Mouse (Mus musculus) testis, adult 2 months (tissue): ENCODE measurements around the gene Bicdl2.

ENCODE experiments used
- CTCF ChIP-seq: fragments of 200-500 bp; IDR thresholded peaks from 2 replicates; pipeline ENCODE4 v1.5.1; 2012; ENCODE audit warnings: low read depth, mild to moderate bottlenecking, inconsistent platforms, low read length, moderate library complexity; ENCODE audit not compliant: control insufficient read depth, insufficient read depth, insufficient replicate concordance
- POLR2A ChIP-seq: fragments of 200-500 bp; IDR thresholded peaks from 2 replicates; pipeline ENCODE4 v1.6.1; 2012; ENCODE audit warnings: low read depth, mild to moderate bottlenecking, inconsistent platforms, low read length, moderate library complexity; ENCODE audit not compliant: control insufficient read depth

DNA sequence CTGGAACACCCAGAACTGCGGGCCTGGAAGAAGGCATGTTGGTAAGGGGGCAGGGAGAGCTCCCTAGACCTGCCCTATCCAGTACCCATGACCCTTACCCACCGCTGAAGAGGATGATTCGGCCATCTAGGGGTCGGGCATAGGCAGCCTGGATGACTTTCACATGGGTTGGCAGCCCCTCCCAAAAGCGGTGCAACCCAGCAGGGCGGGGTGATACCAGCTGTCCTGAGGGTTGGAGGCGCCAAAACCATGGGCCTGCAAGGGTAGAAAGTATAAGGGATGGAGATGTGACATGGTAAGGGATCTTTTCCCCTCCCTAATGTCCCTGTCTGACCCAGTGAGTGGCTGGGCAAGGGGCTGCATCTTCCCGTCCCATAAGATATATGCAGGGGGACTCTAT, 29.1 kb upstream of the Bicdl2 start:
- TF ChIP-seq POLR2A (no peak), CTCF (no peak)
